Mouse (Mus musculus) ES-E14 (cell line): ENCODE results near the gene Arhgef19. TPM values are rescaled to one million over a fixed set of nuclear protein-coding genes. Genes with fewer than 3 reads are reported as not detected.

Experiments
- DNase-seq: peaks from one replicate; pipeline ENCODE4 v3.0.0-alpha.2; 2013; ENCODE audit warnings: low read depth, low spot score
- H3K27ac ChIP-seq: 2 replicates; pipeline ENCODE4 v1.5.1; 2012; ENCODE audit warnings: low read depth, mild to moderate bottlenecking, low read length, moderate library complexity, mixed read lengths; ENCODE audit not compliant: poor library complexity, insufficient read depth, severe bottlenecking
- H3K36me3 ChIP-seq: 2 replicates; pipeline ENCODE4 v1.6.1; 2012; ENCODE audit warnings: mild to moderate bottlenecking, low read length, moderate library complexity, mixed read lengths; ENCODE audit not compliant: control insufficient read depth, poor library complexity, insufficient read depth, severe bottlenecking
- H3K4me1 ChIP-seq, 2 experiments: fragments of 150-350 bp in 1 of 2; sonication (generic) in 1 of 2; 2 replicates each; pipeline ENCODE4 v1.6.1; 2012; ENCODE audit warnings: low read length in 2 of 2, mild to moderate bottlenecking in 1 of 2, mixed read lengths in 1 of 2; ENCODE audit not compliant: control insufficient read depth in 2 of 2, insufficient read depth in 2 of 2, poor library complexity in 1 of 2
- H3K4me3 ChIP-seq, 2 experiments: fragments of 150-350 bp in 1 of 2; sonication (generic) in 1 of 2; 2 replicates each; pipeline ENCODE4 v1.5.1; 2012; ENCODE audit warnings: low read length in 2 of 2, low read depth in 1 of 2, mild to moderate bottlenecking in 1 of 2, mixed read lengths in 1 of 2; ENCODE audit not compliant: insufficient read depth in 1 of 2, poor library complexity in 1 of 2, severe bottlenecking in 1 of 2
- H3K9ac ChIP-seq: 2 replicates; pipeline ENCODE4 v1.6.1; 2012; ENCODE audit warnings: low read depth, mild to moderate bottlenecking, low read length, mixed read lengths; ENCODE audit not compliant: poor library complexity, insufficient read depth, severe bottlenecking
- H3K9me3 ChIP-seq: fragments of 150-350 bp; sonication (generic); 2 replicates; pipeline ENCODE4 v1.6.1; 2012; ENCODE audit warnings: low read depth, mild to moderate bottlenecking, low read length; ENCODE audit not compliant: control insufficient read depth, insufficient read depth
- CHD2 ChIP-seq: IDR thresholded peaks from 2 replicates; pipeline ENCODE4 v1.6.1; 2014; ENCODE audit warnings: mild to moderate bottlenecking, low read depth, low read length, inconsistent platforms
- HCFC1 ChIP-seq: IDR thresholded peaks from 2 replicates; pipeline ENCODE4 v1.6.1; 2012; ENCODE audit warnings: low read length, inconsistent platforms, borderline replicate concordance; ENCODE audit not compliant: insufficient read depth
- MAFK ChIP-seq: IDR thresholded peaks from 2 replicates; pipeline ENCODE4 v1.6.1; 2014; ENCODE audit warnings: mild to moderate bottlenecking, low read depth, low read length, inconsistent platforms; ENCODE audit not compliant: insufficient read depth
- ZC3H11A ChIP-seq: IDR thresholded peaks from 2 replicates; pipeline ENCODE4 v1.6.1; 2012; ENCODE audit warnings: low read depth, mild to moderate bottlenecking, inconsistent platforms, low read length, borderline replicate concordance
- ZNF384 ChIP-seq: IDR thresholded peaks from 2 replicates; pipeline ENCODE4 v1.6.1; 2012; ENCODE audit warnings: low read depth, low read length, inconsistent platforms
- in situ Hi-C, 2 experiments: fragments of 600-800 bp; cut with MboI; formaldehyde crosslinking; loops; one replicate each; pipeline ENCODE4 v1.15.1; 2025; ENCODE audit warnings: low sequenced_read_pairs in 2 of 2, inconsistent platforms in 1 of 2; ENCODE audit not compliant: unreplicated experiment in 2 of 2
- total RNA-seq: library from RNA; depleted of rRNA; stranded (reverse); fragments of 300-350 nt; gene quantifications from 2 replicates; pipeline ENCODE4 v1.2.3, GENCODE M21; 2012

Gene Arhgef19
- total RNA-seq, 1 experiment = 1.7 TPM

- TF ChIP-seq ZNF384 = no peak
- no peak for TF ChIP-seq ZC3H11A
- TF ChIP-seq MAFK = no peak
- no peak for TF ChIP-seq HCFC1
- TF ChIP-seq CHD2 = no peak
- peaks cover 2 to 15% of the 10 kb centered on the region in 2 experiments for H3K4me1 ChIP-seq
- H3K4me3 ChIP-seq = no peak overlapping the region
- H3K9ac ChIP-seq = peak overlapping the region; percentile 53; the same call in 1 of the 2 replicates
- peak; percentile 89 for DNase-seq
- no peak overlapping the region for H3K27ac ChIP-seq
- in situ Hi-C loops = no loop called here
- no peaks in the 10 kb centered on the region for H3K36me3 ChIP-seq
- no peaks in the 10 kb centered on the region for H3K9me3 ChIP-seq
Measured at GRCm38 (mm10) chr4:141267837-141268236, 28.5 kb downstream of the Arhgef19 start.

GRCm38 (mm10) chr4:141268350-141268749 lies 29.1 kb downstream of the Arhgef19 start:
- DNase-seq = no peak
- TF ChIP-seq ZC3H11A (no peak), MAFK (no peak), ZNF384 (no peak), CHD2 (no peak), HCFC1 (no peak)
- Histone ChIP-seq H3K9ac (no peak overlapping the region), H3K4me1 (peaks cover 2 to 15% of the 10 kb centered on the region in 2 experiments), H3K27ac (no peak overlapping the region), H3K4me3 (no peak overlapping the region), H3K9me3 (no peaks in the 10 kb centered on the region), H3K36me3 (no peaks in the 10 kb centered on the region)
- in situ Hi-C loops = no loop called here

- in situ Hi-C loops = no loop called here
Measured at GRCm38 (mm10) chr4:141269080-141269479, 29.8 kb downstream of the Arhgef19 start.

GRCm38 (mm10) chr4:141270201-141270940 lies 31.1 kb downstream of the Arhgef19 start:
- in situ Hi-C loops = no loop called here
- Histone ChIP-seq H3K9ac (no peak overlapping the region), H3K4me3 (no peak overlapping the region), H3K36me3 (no peaks in the 10 kb centered on the region), H3K9me3 (no peaks in the 10 kb centered on the region), H3K4me1 (peaks cover 7 to 31% of the 10 kb centered on the region in 2 experiments), H3K27ac (no peak overlapping the region)
- no peak for TF ChIP-seq ZNF384
- no peak for TF ChIP-seq HCFC1
- no peak for TF ChIP-seq MAFK
- TF ChIP-seq ZC3H11A = no peak
- no peak for TF ChIP-seq CHD2
- no peak for DNase-seq

More at GRCm38 (mm10) chr4:141269080-141269479, 29.8 kb downstream of the Arhgef19 start:
- Histone ChIP-seq H3K4me3 (no peak overlapping the region), H3K4me1 (peaks cover 4 to 18% of the 10 kb centered on the region in 2 experiments), H3K9me3 (no peaks in the 10 kb centered on the region), H3K27ac (no peak overlapping the region), H3K9ac (no peak overlapping the region), H3K36me3 (no peaks in the 10 kb centered on the region)
- no peak for DNase-seq
- no peak for TF ChIP-seq ZC3H11A
- no peak for TF ChIP-seq ZNF384
